Mouse (Mus musculus) midbrain, embryonic 13.5 days (tissue): ENCODE results near the gene Foxd2. TPM values are rescaled to one million over a fixed set of nuclear protein-coding genes. Genes with fewer than 3 reads are reported as not detected.
A peak's percentile ranks its signal among the peaks of the same experiment; 100 is the strongest.

Source experiments
- ATAC-seq: fragments of 200-750 bp; cut with Nextera tagmentation; 2 replicates; pipeline ENCODE4 v1.8.0; 2017; ENCODE audit warnings: mild to moderate bottlenecking, moderate TSS enrichment, moderate library complexity
- H3K27ac ChIP-seq: fragments of 300-500 bp; sonication (generic); 2 replicates; pipeline ENCODE4 v1.5.1; 2015; ENCODE audit warnings: inconsistent platforms, mild to moderate bottlenecking, moderate library complexity
- H3K27me3 ChIP-seq: fragments of 300-500 bp; sonication (generic); 2 replicates; pipeline ENCODE4 v1.6.1; 2015; ENCODE audit warnings: mild to moderate bottlenecking, inconsistent platforms
- H3K36me3 ChIP-seq: fragments of 300-500 bp; sonication (generic); 2 replicates; pipeline ENCODE4 v1.6.1; 2015; ENCODE audit warnings: mild to moderate bottlenecking, inconsistent platforms
- H3K4me1 ChIP-seq: fragments of 300-500 bp; sonication (generic); replicated peaks from 2 replicates; pipeline ENCODE4 v1.6.1; 2015; ENCODE audit warnings: inconsistent platforms
- H3K4me2 ChIP-seq: fragments of 300-500 bp; sonication (generic); replicated peaks from 2 replicates; pipeline ENCODE4 v1.6.1; 2015; ENCODE audit warnings: moderate library complexity, mild to moderate bottlenecking, inconsistent platforms
- H3K4me3 ChIP-seq: fragments of 300-500 bp; sonication (generic); replicated peaks from 2 replicates; pipeline ENCODE4 v1.5.1; 2015; ENCODE audit warnings: mild to moderate bottlenecking, inconsistent platforms
- H3K9ac ChIP-seq: fragments of 300-500 bp; sonication (generic); replicated peaks from 2 replicates; pipeline ENCODE4 v1.6.1; 2015; ENCODE audit warnings: mild to moderate bottlenecking, inconsistent platforms
- H3K9me3 ChIP-seq: fragments of 300-500 bp; sonication (generic); 2 replicates; pipeline ENCODE4 v1.6.1; 2016; ENCODE audit warnings: mild to moderate bottlenecking, inconsistent platforms
- WGBS: fragments of 180-500 bp; shearing (Covaris S2); methylation state at CpG from one replicate; pipeline ENCODE4 v1.1.7; 2015; 5-methylcytosine and 5-hydroxymethylcytosine counted together
- polyA plus RNA-seq: library from polyadenylated mRNA; unstranded; fragments of >200 nt; fragmentation: Nextera tagmentation; extraction: Ambion mirVana; gene quantifications from 2 replicates; pipeline ENCODE4 v1.2.1, GENCODE M21; 2015

The Foxd2 gene
- polyA plus RNA-seq, 1 experiment from 2014 or later: 0.50 TPM

GRCm38 (mm10) chr4:114937459-114938047 is 28.9 kb upstream of the Foxd2 start:
- WGBS: 62% methylated on average over 4 of the region's 4 CpGs
- no peak overlapping the region for H3K4me2 ChIP-seq
- no peaks in the 10 kb centered on the region for H3K9me3 ChIP-seq
- H3K36me3 ChIP-seq: no peaks in the 10 kb centered on the region
- peaks cover 5% of the 10 kb centered on the region; the same call in 1 of the 2 replicates for H3K27me3 ChIP-seq
- no peak overlapping the region for H3K4me3 ChIP-seq
- H3K4me1 ChIP-seq: peaks cover 3% of the 10 kb centered on the region; the same call in 1 of the 2 replicates
- H3K27ac ChIP-seq: no peak overlapping the region
- H3K9ac ChIP-seq: no peak overlapping the region
- 0 out of 2 replicates have a peak, but pooled peaks have one; percentile 30 for ATAC-seq

DNA sequence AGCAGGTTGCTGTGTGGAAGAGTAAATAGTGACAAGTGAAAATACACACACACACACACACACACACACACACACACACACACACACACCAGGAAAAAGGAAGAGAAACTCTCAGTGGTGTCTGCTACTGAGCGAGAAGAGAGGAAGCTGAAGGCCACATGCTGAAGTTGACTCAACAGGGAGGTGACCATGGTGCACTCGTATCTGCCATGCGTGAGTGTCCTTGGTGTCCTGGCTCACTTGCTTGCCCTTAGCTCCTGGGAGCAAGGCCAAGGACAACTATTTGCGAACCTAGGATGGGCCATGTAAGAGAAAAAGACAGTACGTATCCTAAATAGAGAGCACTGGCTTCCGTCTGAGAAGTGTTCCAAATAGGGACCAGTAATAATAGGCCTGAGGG is 25.5 kb upstream of the Foxd2 start:
- H3K4me2 ChIP-seq: no peak overlapping the region
- no peak for ATAC-seq
- H3K27ac ChIP-seq: no peak overlapping the region
- H3K9ac ChIP-seq: no peak overlapping the region
- H3K36me3 ChIP-seq: no peaks in the 10 kb centered on the region
- 85% methylated on average over 6 of the region's 6 CpGs for WGBS
- H3K27me3 ChIP-seq: peaks cover 17% of the 10 kb centered on the region
- H3K9me3 ChIP-seq: no peaks in the 10 kb centered on the region
- no peaks in the 10 kb centered on the region for H3K4me1 ChIP-seq
- no peak overlapping the region for H3K4me3 ChIP-seq

- Histone ChIP-seq H3K4me1 (no peaks in the 10 kb centered on the region), H3K4me2 (no peak overlapping the region), H3K27ac (no peak overlapping the region), H3K9ac (no peak overlapping the region), H3K9me3 (no peaks in the 10 kb centered on the region), H3K27me3 (peaks cover 23% of the 10 kb centered on the region), H3K36me3 (no peaks in the 10 kb centered on the region), H3K4me3 (no peak overlapping the region)
- ATAC-seq: no peak
- WGBS: 94% methylated on average over 4 of the region's 4 CpGs
These were observed 24.1 kb upstream of the Foxd2 start for GRCm38 (mm10) chr4:114932747-114933146.

- ATAC-seq: no peak
- Histone ChIP-seq H3K36me3 (no peaks in the 10 kb centered on the region), H3K9me3 (no peaks in the 10 kb centered on the region), H3K4me3 (no peak overlapping the region), H3K27ac (no peak overlapping the region), H3K9ac (no peak overlapping the region), H3K27me3 (peaks cover 59% of the 10 kb centered on the region), H3K4me1 (peaks cover 13% of the 10 kb centered on the region), H3K4me2 (no peak overlapping the region)
- WGBS: 7% methylated on average over 15 of the region's 15 CpGs
These were observed 20.5 kb upstream of the Foxd2 start for GRCm38 (mm10) chr4:114929155-114929554.

DNA sequence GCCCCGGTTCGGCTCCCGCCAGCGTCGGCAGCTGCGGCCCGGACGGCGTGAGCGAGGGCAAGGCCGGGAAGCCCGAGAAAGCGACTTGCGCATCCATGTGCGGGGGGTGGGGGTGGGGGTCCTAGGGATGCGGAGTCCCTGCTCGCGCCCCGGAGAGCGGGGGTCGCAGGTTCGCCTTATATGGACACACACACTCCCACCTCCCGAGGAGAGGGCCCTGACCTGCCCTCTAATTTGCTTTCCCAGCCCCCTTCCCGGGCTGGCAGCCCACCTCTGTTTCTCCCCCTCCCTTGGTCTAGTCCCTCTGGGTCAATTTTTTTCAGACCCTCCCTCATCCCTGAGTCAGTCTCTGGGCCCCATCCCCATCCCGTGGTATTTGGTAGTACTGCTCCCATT is 17.2 kb upstream of the Foxd2 start, which contains the start of gene Foxe3:
Foxe3 (minus strand) TSS at position 97 of the 396 bp plus-strand sequence.
- WGBS: under 1% methylated on average over 24 of the region's 25 CpGs
- H3K27ac ChIP-seq: no peak within 1 kb of the TSS
- peak; percentile 32 for ATAC-seq
- H3K36me3 ChIP-seq: no peaks in the 10 kb centered on the region
- H3K9me3 ChIP-seq: no peaks in the 10 kb centered on the region
- H3K27me3 ChIP-seq: peaks cover 82% of the 10 kb centered on the region
- 0 out of 2 replicates have a peak within 1 kb of the TSS, but pooled peaks have one; percentile 6 for H3K9ac ChIP-seq
- H3K4me2 ChIP-seq: peak within 1 kb of the TSS; percentile 58
- H3K4me1 ChIP-seq: peaks cover 13% of the 10 kb centered on the region
- H3K4me3 ChIP-seq: peak within 1 kb of the TSS; percentile 41

GRCm38 (mm10) chr4:114924971-114925916 is 16.6 kb upstream of the Foxd2 start:
- under 1% methylated on average over 104 of the region's 125 CpGs for WGBS
- Histone ChIP-seq H3K4me2 (peak overlapping the region; percentile 58), H3K4me3 (peak overlapping the region; percentile 41), H3K27ac (no peak overlapping the region), H3K9ac (0 out of 2 replicates have a peak overlapping the region, but pooled peaks have one; percentile 6), H3K36me3 (no peaks in the 10 kb centered on the region), H3K9me3 (no peaks in the 10 kb centered on the region), H3K27me3 (peaks cover 85% of the 10 kb centered on the region), H3K4me1 (peaks cover 13% of the 10 kb centered on the region)
- peak; percentile 50 for ATAC-seq

DNA sequence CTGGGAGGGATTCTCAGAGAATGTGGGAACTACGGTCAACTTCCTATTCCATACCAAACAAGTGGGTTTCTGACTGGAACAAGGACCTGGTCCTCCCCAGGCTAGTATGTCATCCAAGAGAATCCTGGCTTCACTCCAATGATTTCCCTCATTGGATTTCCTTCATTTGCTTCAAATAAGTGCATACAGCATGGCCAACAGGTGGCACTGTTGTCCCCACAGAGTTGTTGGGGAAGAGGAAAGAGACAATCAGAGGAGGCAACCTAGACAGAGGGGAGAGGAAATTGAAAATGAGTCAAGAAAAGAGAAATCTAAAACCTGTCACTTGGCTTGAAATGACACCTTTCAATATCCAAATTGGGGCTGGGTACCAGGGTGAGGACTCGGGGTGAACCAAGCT is 8.4 kb upstream of the Foxd2 start:
- H3K9ac ChIP-seq: no peak overlapping the region
- no peaks in the 10 kb centered on the region for H3K4me1 ChIP-seq
- H3K36me3 ChIP-seq: no peaks in the 10 kb centered on the region
- no peak overlapping the region for H3K27ac ChIP-seq
- no peaks in the 10 kb centered on the region for H3K9me3 ChIP-seq
- no peak overlapping the region for H3K4me2 ChIP-seq
- 42% methylated on average over 2 of the region's 2 CpGs for WGBS
- H3K4me3 ChIP-seq: no peak overlapping the region
- no peak for ATAC-seq
- peaks cover 88% of the 10 kb centered on the region for H3K27me3 ChIP-seq

- Histone ChIP-seq H3K9me3 (no peaks in the 10 kb centered on the region), H3K36me3 (no peaks in the 10 kb centered on the region), H3K27me3 (peaks cover 88% of the 10 kb centered on the region), H3K4me1 (no peaks in the 10 kb centered on the region), H3K9ac (no peak overlapping the region), H3K4me3 (no peak overlapping the region), H3K27ac (no peak overlapping the region), H3K4me2 (no peak overlapping the region)
- WGBS: 31% methylated on average over 4 of the region's 4 CpGs
- ATAC-seq: no peak
These were observed 7.4 kb upstream of the Foxd2 start for GRCm38 (mm10) chr4:114916056-114916455.

- Histone ChIP-seq H3K4me3 (no peak overlapping the region), H3K9ac (no peak overlapping the region), H3K4me2 (no peak overlapping the region), H3K27me3 (peaks cover 95% of the 10 kb centered on the region), H3K36me3 (no peaks in the 10 kb centered on the region), H3K9me3 (no peaks in the 10 kb centered on the region), H3K4me1 (peaks cover 10% of the 10 kb centered on the region), H3K27ac (no peak overlapping the region)
- 0 out of 2 replicates have a peak, but pooled peaks have one; percentile 25 for ATAC-seq
- 0% methylated on average over 13 of the region's 13 CpGs for WGBS
These were observed 4.9 kb upstream of the Foxd2 start for GRCm38 (mm10) chr4:114913594-114913962.

- H3K4me2 ChIP-seq: no peak overlapping the region
- 4% methylated on average over 35 of the region's 35 CpGs for whole genome bisulfite sequencing
These were observed 4.3 kb upstream of the Foxd2 start for GRCm38 (mm10) chr4:114912705-114913593.

GRCm38 (mm10) chr4:114909602-114910484 is 1.2 kb upstream of the Foxd2 start:
- WGBS: 2% methylated on average over 20 of the region's 20 CpGs
- no peak for ATAC-seq
- H3K4me2 ChIP-seq: peak overlapping the region; percentile 69
- H3K36me3 ChIP-seq: no peaks in the 10 kb centered on the region
- H3K4me3 ChIP-seq: peak overlapping the region; percentile 44
- H3K4me1 ChIP-seq: peaks cover 25% of the 10 kb centered on the region
- H3K27me3 ChIP-seq: peaks cover 99% of the 10 kb centered on the region
- H3K27ac ChIP-seq: no peak overlapping the region
- H3K9ac ChIP-seq: no peak overlapping the region
- no peaks in the 10 kb centered on the region for H3K9me3 ChIP-seq

More at GRCm38 (mm10) chr4:114912705-114913593, 4.3 kb upstream of the Foxd2 start:
- Histone ChIP-seq H3K36me3 (no peaks in the 10 kb centered on the region), H3K27ac (no peak overlapping the region), H3K4me1 (peaks cover 16% of the 10 kb centered on the region), H3K4me3 (no peak overlapping the region), H3K9me3 (no peaks in the 10 kb centered on the region), H3K9ac (no peak overlapping the region), H3K27me3 (peaks cover 96% of the 10 kb centered on the region)
- no peak for ATAC-seq
